Mouse (Mus musculus): Measurements from ENCODE around the gene Clasp1.

DNA sequence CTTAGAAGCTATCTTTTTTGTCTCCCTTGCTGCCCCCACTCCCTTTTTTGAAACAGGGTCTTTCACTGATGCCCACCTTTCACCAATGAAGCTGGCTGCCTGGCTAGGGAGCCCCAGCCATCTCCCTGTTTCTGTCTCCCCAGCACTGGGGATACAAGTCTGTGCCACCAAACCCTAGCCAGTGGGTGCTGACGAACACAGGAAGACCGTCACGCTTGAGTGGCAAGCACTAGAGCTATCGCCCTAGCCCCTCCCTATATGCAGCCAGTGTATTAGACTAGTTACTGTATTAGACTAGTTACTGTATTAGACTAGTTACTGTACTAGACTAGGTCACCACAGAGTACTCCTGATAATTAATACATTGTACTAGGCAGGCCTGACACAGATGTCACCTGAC, 66.0 kb downstream of the Clasp1 start:
- TF ChIP-seq CTCF (IDR thresholded peaks at IDR 0.05; ENCODE audit: low read depth, low read length) (no peak), POLR2A (IDR thresholded peaks at IDR 0.05; ENCODE audit: borderline replicate concordance, low read depth, low read length) (no peak)
